Mouse (Mus musculus) common myeloid progenitor, adult 5-6 weeks (primary cell): ENCODE data around the gene Wdr60. TPM values are rescaled to one million over a fixed set of nuclear protein-coding genes. Genes with fewer than 3 reads are reported as not detected.
"Not testable (repeated sequence)": the region's sequence is repeated elsewhere in the genome, so short reads cannot be mapped to it uniquely, and the experiment has no call there.

Experiments used
- ATAC-seq: replicated peaks from 2 replicates; pipeline ENCODE4 v1.8.0; 2016; ENCODE audit warnings: low read depth, mild to moderate bottlenecking, moderate TSS enrichment, inconsistent platforms; ENCODE audit not compliant: poor library complexity, severe bottlenecking
- total RNA-seq: library from RNA; stranded (forward); fragments of 200-1000, 187-1606 nt; gene quantifications from 2 replicates; pipeline ENCODE4 v1.2.3, GENCODE M21; 2017

Wdr60 gene
- 11.0 and 16.9 TPM in 2 replicates for total RNA-seq

- ATAC-seq, result peak; percentile 91
Observed at GRCm38 (mm10) chr12:116262555-116263341, at the start of gene Wdr60. Wdr60 (minus strand) TSS chr12:116263022.

GRCm38 (mm10) chr12:116308612-116309011 is 45.8 kb upstream of the Wdr60 start:
- ATAC-seq, result no peak

- no peak for ATAC-seq
Observed at GRCm38 (mm10) chr12:116307870-116308269, 45.0 kb upstream of the Wdr60 start.

GRCm38 (mm10) chr12:116306042-116306441 is 43.2 kb upstream of the Wdr60 start:
- ATAC-seq, result no peak

GRCm38 (mm10) chr12:116302181-116302580 is 39.4 kb upstream of the Wdr60 start:
- ATAC-seq, result no peak

- no peak for ATAC-seq
Observed at GRCm38 (mm10) chr12:116299906-116300305, 37.1 kb upstream of the Wdr60 start.

- ATAC-seq, result no peak
Observed at GRCm38 (mm10) chr12:116293599-116294292, 30.9 kb upstream of the Wdr60 start.

- peak; percentile 64 for ATAC-seq
Observed at GRCm38 (mm10) chr12:116293185-116293584, 30.4 kb upstream of the Wdr60 start.

- ATAC-seq, result no peak
Observed at GRCm38 (mm10) chr12:116283511-116283910, 20.7 kb upstream of the Wdr60 start.

- no peak for ATAC-seq
Observed at GRCm38 (mm10) chr12:116282856-116283255, 20.0 kb upstream of the Wdr60 start.

GRCm38 (mm10) chr12:116281427-116282281 is 18.8 kb upstream of the Wdr60 start:
- no peak for ATAC-seq

- peak; percentile 81 for ATAC-seq
Observed at GRCm38 (mm10) chr12:116280653-116281364, 18.0 kb upstream of the Wdr60 start, which contains the start of gene Esyt2. Esyt2 (plus strand) TSS chr12:116281196.

GRCm38 (mm10) chr12:116280149-116280652 is 17.4 kb upstream of the Wdr60 start:
- peak; percentile 2 for ATAC-seq

GRCm38 (mm10) chr12:116279181-116279580 is 16.4 kb upstream of the Wdr60 start:
- no peak for ATAC-seq

GRCm38 (mm10) chr12:116278541-116278940 is 15.7 kb upstream of the Wdr60 start:
- ATAC-seq, result no peak

GRCm38 (mm10) chr12:116276961-116277360 is 14.1 kb upstream of the Wdr60 start:
- no peak for ATAC-seq

GRCm38 (mm10) chr12:116275631-116276030 is 12.8 kb upstream of the Wdr60 start:
- no peak for ATAC-seq

GRCm38 (mm10) chr12:116275086-116275485 is 12.3 kb upstream of the Wdr60 start, which contains the start of gene Gm11027:
Gm11027 (plus strand) TSS chr12:116275386.
- ATAC-seq, result not testable (repeated sequence)

GRCm38 (mm10) chr12:116273733-116274132 is 10.9 kb upstream of the Wdr60 start:
- ATAC-seq, result no peak
